Mouse (Mus musculus) midbrain, embryonic 11.5 days (tissue): ENCODE data around the gene Ganc. TPM values are rescaled to one million over a fixed set of nuclear protein-coding genes. Genes with fewer than 3 reads are reported as not detected.

ENCODE experiments used
- ATAC-seq: fragments of 200-750 bp; cut with Nextera tagmentation; 2 replicates; pipeline ENCODE4 v1.8.0; 2017; ENCODE audit warnings: moderate TSS enrichment, moderate library complexity; ENCODE audit not compliant: low FRiP score
- DNase-seq: peaks from one replicate; pipeline ENCODE4 v3.0.0; 2015; ENCODE audit warnings: low spot score; ENCODE audit errors: missing footprints
- H3K27ac ChIP-seq: fragments of 300-500 bp; sonication (generic); 2 replicates; pipeline ENCODE4 v1.5.1; 2014; ENCODE audit warnings: low read depth, low read length
- H3K27me3 ChIP-seq: fragments of 300-500 bp; sonication (generic); 2 replicates; pipeline ENCODE4 v1.6.1; 2014; ENCODE audit warnings: mild to moderate bottlenecking, low read length, moderate library complexity, mixed read lengths; ENCODE audit not compliant: control insufficient read depth, insufficient read depth
- H3K36me3 ChIP-seq: fragments of 300-500 bp; sonication (generic); 2 replicates; pipeline ENCODE4 v1.6.1; 2014; ENCODE audit warnings: mild to moderate bottlenecking, low read length, moderate library complexity, mixed read lengths; ENCODE audit not compliant: control insufficient read depth, insufficient read depth
- H3K4me1 ChIP-seq: fragments of 300-500 bp; sonication (generic); 2 replicates; pipeline ENCODE4 v1.6.1; 2014; ENCODE audit warnings: low read length; ENCODE audit not compliant: control insufficient read depth, insufficient read depth
- H3K4me2 ChIP-seq: fragments of 300-500 bp; sonication (generic); 2 replicates; pipeline ENCODE4 v1.6.1; 2014; ENCODE audit warnings: mild to moderate bottlenecking, moderate library complexity
- H3K4me3 ChIP-seq: fragments of 300-500 bp; sonication (generic); 2 replicates; pipeline ENCODE4 v1.5.1; 2014; ENCODE audit warnings: low read depth, low read length
- H3K9ac ChIP-seq: fragments of 300-500 bp; sonication (generic); 2 replicates; pipeline ENCODE4 v1.6.1; 2014; ENCODE audit warnings: low read length
- H3K9me3 ChIP-seq: fragments of 300-500 bp; sonication (generic); 2 replicates; pipeline ENCODE4 v1.6.1; 2016; ENCODE audit warnings: low read length; ENCODE audit not compliant: control insufficient read depth
- WGBS: fragments of 180-500 bp; shearing (Covaris S2); extraction: QIAGEN DNeasy Blood & Tissue Kit; methylation state at CpG from one replicate; pipeline ENCODE4 v1.1.7; 2014; 5-methylcytosine and 5-hydroxymethylcytosine counted together
- polyA plus RNA-seq: library from polyadenylated mRNA; unstranded; fragments of >200 nt; fragmentation: Nextera tagmentation; extraction: Ambion mirVana; gene quantifications from 2 replicates; pipeline ENCODE4 v1.2.1, GENCODE M21; 2014

Gene Ganc
- polyA plus RNA-seq, 1 experiment from 2014 or later: 7.2 TPM

- H3K27ac ChIP-seq: no peak overlapping the region
- no peak overlapping the region for H3K4me3 ChIP-seq
- no peaks in the 10 kb centered on the region for H3K4me1 ChIP-seq
- no peaks in the 10 kb centered on the region for H3K9me3 ChIP-seq
- ATAC-seq: no peak
- no peak for DNase-seq
- no peak overlapping the region for H3K9ac ChIP-seq
- H3K27me3 ChIP-seq: no peaks in the 10 kb centered on the region
- 82% methylated on average over 3 of the region's 3 CpGs for WGBS
- 0 out of 2 replicates have a peak, but pooled peaks cover 2% of the 10 kb centered on the region for H3K36me3 ChIP-seq
- no peak overlapping the region for H3K4me2 ChIP-seq
These were observed 98.9 kb downstream of the Ganc start for GRCm38 (mm10) chr2:120502605-120502990.

GRCm38 (mm10) chr2:120503094-120503493 lies 99.4 kb downstream of the Ganc start:
- ATAC-seq: no peak
- no peaks in the 10 kb centered on the region for H3K4me1 ChIP-seq
- no peak overlapping the region for H3K4me2 ChIP-seq
- 87% methylated on average over 6 of the region's 6 CpGs for WGBS
- H3K9ac ChIP-seq: no peak overlapping the region
- H3K36me3 ChIP-seq: 0 out of 2 replicates have a peak, but pooled peaks cover 2% of the 10 kb centered on the region
- no peak overlapping the region for H3K4me3 ChIP-seq
- DNase-seq: no peak
- H3K27me3 ChIP-seq: no peaks in the 10 kb centered on the region
- H3K9me3 ChIP-seq: no peaks in the 10 kb centered on the region
- H3K27ac ChIP-seq: no peak overlapping the region

GRCm38 (mm10) chr2:120503992-120504391 lies 100.3 kb downstream of the Ganc start:
- Histone ChIP-seq H3K36me3 (peaks cover 3% of the 10 kb centered on the region; the same call in 1 of the 2 replicates), H3K9me3 (no peaks in the 10 kb centered on the region), H3K4me2 (no peak overlapping the region), H3K27me3 (no peaks in the 10 kb centered on the region), H3K4me3 (no peak overlapping the region), H3K9ac (no peak overlapping the region), H3K4me1 (no peaks in the 10 kb centered on the region), H3K27ac (no peak overlapping the region)
- DNase-seq: no peak
- ATAC-seq: no peak
- WGBS: 85% methylated on average over 5 of the region's 5 CpGs

Other genes starting within 250 kb of the Ganc start
- 10.2 and 17.2 TPM in 2 replicates for gene Ehd4, start 249.3 kb upstream of the Ganc start, polyA plus RNA-seq
- gene Pla2g4e, start 158.6 kb upstream of the Ganc start, polyA plus RNA-seq: 0.04 and 0.06 TPM in 2 replicates
- gene Pla2g4d, start 114.7 kb upstream of the Ganc start, polyA plus RNA-seq: 0.05 and 0.08 TPM in 2 replicates
- gene Pla2g4f, start 89.7 kb upstream of the Ganc start, polyA plus RNA-seq: not detected in 2 replicates
- 36.8 and 40.1 TPM in 2 replicates for gene Vps39, start 50.8 kb upstream of the Ganc start, polyA plus RNA-seq
- gene Tmem87a, start 217 bp downstream of the Ganc start, polyA plus RNA-seq: 8.3 and 8.6 TPM in 2 replicates
- 4.8 and 5.9 TPM in 2 replicates for gene Capn3, start 52.1 kb downstream of the Ganc start, polyA plus RNA-seq
- gene Zfp106, start 159.9 kb downstream of the Ganc start, polyA plus RNA-seq: 56.2 and 62.4 TPM in 2 replicates
- gene Snap23, start 163.8 kb downstream of the Ganc start, polyA plus RNA-seq: 45.6 and 52.3 TPM in 2 replicates
- gene Haus2, start 205.5 kb downstream of the Ganc start, polyA plus RNA-seq: 39.3 and 42.5 TPM in 2 replicates
- gene Lrrc57, start 205.6 kb downstream of the Ganc start, polyA plus RNA-seq: 31.8 and 35.9 TPM in 2 replicates
- gene Stard9, start 225.2 kb downstream of the Ganc start, polyA plus RNA-seq: 3.2 and 3.8 TPM in 2 replicates